Mouse (Mus musculus): ENCODE results near the gene Zfp131. TPM values are rescaled to one million over a fixed set of nuclear protein-coding genes. Genes with fewer than 3 reads are reported as not detected.
A peak's percentile ranks its signal among the peaks of the same experiment; 100 is the strongest.

The Zfp131 gene
- polyA plus RNA-seq, 1 experiment from 2014 or later, result 20.8 TPM

- no peak overlapping the region for H3K9ac ChIP-seq
- no peak overlapping the region for H3K27ac ChIP-seq (replicated peaks)
- H3K36me3 ChIP-seq, result peaks cover 12% of the 10 kb centered on the region
- no peaks in the 10 kb centered on the region for H3K9me3 ChIP-seq
- 56% methylated on average over 5 of the region's 5 CpGs for WGBS
- no peak for ATAC-seq (ENCODE audit: extremely low read depth, insufficient number of reproducible peaks, low FRiP score, low TSS enrichment)
- H3K4me3 ChIP-seq, result no peak overlapping the region
- no peak overlapping the region for H3K4me2 ChIP-seq
- no peaks in the 10 kb centered on the region for H3K27me3 ChIP-seq (replicated peaks)
- H3K4me1 ChIP-seq, result peaks cover 19% of the 10 kb centered on the region
Observed at GRCm38 (mm10) chr13:119792791-119793404, 2.2 kb upstream of the Zfp131 start.

GRCm38 (mm10) chr13:119791580-119792135 is 969 bp upstream of the Zfp131 start:
- Histone ChIP-seq H3K27ac (replicated peaks) (peak overlapping the region; percentile 98), H3K4me3 (peak overlapping the region; percentile 89), H3K4me1 (peaks cover 19% of the 10 kb centered on the region), H3K4me2 (peak overlapping the region; percentile 91), H3K9me3 (no peaks in the 10 kb centered on the region), H3K27me3 (replicated peaks) (no peaks in the 10 kb centered on the region), H3K36me3 (peaks cover 24% of the 10 kb centered on the region), H3K9ac (peak overlapping the region; percentile 97)
- ATAC-seq (ENCODE audit: extremely low read depth, insufficient number of reproducible peaks, low FRiP score, low TSS enrichment), result no peak
- 2% methylated on average over 18 of the region's 18 CpGs for WGBS

- WGBS, result 1% methylated on average over 44 of the region's 66 CpGs
- Histone ChIP-seq H3K27ac (replicated peaks) (peak overlapping the region; percentile 98), H3K4me3 (peak overlapping the region; percentile 89), H3K4me2 (peak overlapping the region; percentile 76), H3K9me3 (no peaks in the 10 kb centered on the region), H3K9ac (peak overlapping the region; percentile 97), H3K27me3 (replicated peaks) (no peaks in the 10 kb centered on the region), H3K4me1 (peaks cover 19% of the 10 kb centered on the region), H3K36me3 (peaks cover 38% of the 10 kb centered on the region)
- ATAC-seq (ENCODE audit: extremely low read depth, insufficient number of reproducible peaks, low FRiP score, low TSS enrichment), result peak; percentile 65
Observed at GRCm38 (mm10) chr13:119789851-119790717, 605 bp downstream of the Zfp131 start.

GRCm38 (mm10) chr13:119783581-119783980 is 7.1 kb downstream of the Zfp131 start:
- 79% methylated on average over 4 of the region's 4 CpGs for WGBS
- Histone ChIP-seq H3K4me2 (no peak overlapping the region), H3K27ac (replicated peaks) (no peak overlapping the region), H3K9me3 (no peaks in the 10 kb centered on the region), H3K4me3 (no peak overlapping the region), H3K4me1 (peaks cover 1% of the 10 kb centered on the region), H3K36me3 (peaks cover 93% of the 10 kb centered on the region), H3K27me3 (replicated peaks) (no peaks in the 10 kb centered on the region), H3K9ac (no peak overlapping the region)
- ATAC-seq (ENCODE audit: extremely low read depth, insufficient number of reproducible peaks, low FRiP score, low TSS enrichment), result no peak

GRCm38 (mm10) chr13:119768541-119768940 is 22.1 kb downstream of the Zfp131 start:
- Histone ChIP-seq H3K9me3 (no peaks in the 10 kb centered on the region), H3K4me1 (no peaks in the 10 kb centered on the region), H3K27ac (replicated peaks) (no peak overlapping the region; the same call in 1 of the 2 replicates), H3K4me3 (no peak overlapping the region), H3K4me2 (no peak overlapping the region), H3K27me3 (replicated peaks) (no peaks in the 10 kb centered on the region), H3K36me3 (peaks cover 92% of the 10 kb centered on the region), H3K9ac (no peak overlapping the region)
- no peak for ATAC-seq (ENCODE audit: extremely low read depth, insufficient number of reproducible peaks, low FRiP score, low TSS enrichment)
- WGBS, result 73% methylated on average over 6 of the region's 6 CpGs

DNA sequence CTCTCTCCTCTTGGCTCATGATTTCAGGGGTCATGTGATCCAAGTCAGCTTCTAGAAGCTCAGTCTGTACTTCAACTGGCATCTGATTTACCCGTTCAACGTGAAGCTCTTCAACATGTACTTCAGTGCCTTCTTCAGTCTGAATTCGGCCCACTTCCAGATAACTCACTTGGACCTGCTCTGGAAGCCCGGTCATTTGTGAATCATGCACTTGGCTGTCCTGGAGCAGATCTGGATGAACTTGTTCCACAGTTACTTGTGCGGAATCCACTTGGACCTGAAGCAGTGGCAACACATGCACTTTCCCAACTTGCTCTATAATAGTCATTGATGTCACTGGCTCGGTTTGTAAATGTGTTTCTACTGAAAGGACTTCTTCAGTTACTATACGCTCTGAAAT is 24.2 kb downstream of the Zfp131 start:
- H3K36me3 ChIP-seq, result peaks cover 88% of the 10 kb centered on the region
- ATAC-seq (ENCODE audit: extremely low read depth, insufficient number of reproducible peaks, low FRiP score, low TSS enrichment), result no peak
- 89% methylated on average over 7 of the region's 7 CpGs for WGBS

GRCm38 (mm10) chr13:119756831-119757230 is 33.9 kb downstream of the Zfp131 start:
- Histone ChIP-seq H3K27me3 (replicated peaks) (no peaks in the 10 kb centered on the region), H3K9ac (no peak overlapping the region), H3K4me2 (peak overlapping the region; percentile 98), H3K36me3 (peaks cover 20% of the 10 kb centered on the region), H3K4me3 (peak overlapping the region; percentile 70; the same call in 1 of the 2 replicates), H3K9me3 (no peaks in the 10 kb centered on the region), H3K27ac (replicated peaks) (no peak overlapping the region), H3K4me1 (peaks cover 15% of the 10 kb centered on the region)
- no peak for ATAC-seq (ENCODE audit: extremely low read depth, insufficient number of reproducible peaks, low FRiP score, low TSS enrichment)
- 25% methylated on average over 5 of the region's 5 CpGs for WGBS

More for the DNA sequence above, 24.2 kb downstream of the Zfp131 start:
- Histone ChIP-seq H3K27me3 (replicated peaks) (no peaks in the 10 kb centered on the region), H3K27ac (replicated peaks) (no peak overlapping the region), H3K4me2 (no peak overlapping the region), H3K9me3 (no peaks in the 10 kb centered on the region), H3K9ac (no peak overlapping the region), H3K4me3 (no peak overlapping the region), H3K4me1 (no peaks in the 10 kb centered on the region)

DNA sequence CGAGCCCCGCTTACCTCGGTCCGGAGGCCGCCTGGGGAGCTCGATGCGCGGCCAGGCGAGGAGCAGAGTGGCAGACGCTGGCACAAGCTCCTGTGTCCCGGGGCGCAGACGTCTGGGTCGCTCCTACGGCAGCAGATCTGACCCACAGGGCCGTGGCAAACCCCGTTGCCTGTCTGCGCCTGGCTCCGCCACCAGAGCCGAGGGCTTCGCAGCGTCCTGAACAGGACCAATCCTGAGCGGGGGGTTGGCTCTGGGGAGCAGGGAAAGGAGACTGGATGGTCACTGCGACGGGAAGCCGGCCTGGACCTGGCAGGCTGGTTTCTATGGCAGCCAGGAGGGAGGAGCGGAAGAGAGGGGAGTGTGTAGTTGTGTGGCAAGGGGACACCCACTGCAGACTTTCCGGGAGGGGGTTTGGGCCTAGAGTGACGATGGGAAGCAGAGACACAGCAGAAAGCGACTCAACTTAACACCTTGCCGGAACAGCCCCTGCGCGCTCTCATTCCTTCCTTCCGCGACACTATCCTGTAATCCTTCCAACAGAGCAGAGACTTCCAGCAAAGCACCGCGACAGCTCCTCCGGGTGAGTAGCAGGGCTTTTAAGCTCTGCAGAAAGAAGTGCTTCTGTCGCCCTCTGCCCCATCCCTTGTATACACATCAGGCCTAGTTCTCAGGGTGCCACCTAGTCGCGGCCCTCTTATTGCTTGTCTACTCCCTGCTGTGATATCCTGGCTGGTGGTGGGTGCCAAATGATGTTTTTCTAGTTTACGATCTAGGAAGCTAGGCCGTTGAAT is 34.8 kb downstream of the Zfp131 start, which contains the start of gene Nim1k:
TSS of gene Nim1k (minus strand) at position 202 of the 791 bp plus-strand sequence.
- Histone ChIP-seq H3K27me3 (replicated peaks) (no peaks in the 10 kb centered on the region), H3K9me3 (no peaks in the 10 kb centered on the region), H3K9ac (peak within 1 kb of the TSS; percentile 84), H3K27ac (replicated peaks) (peak within 1 kb of the TSS; percentile 76), H3K4me1 (peaks cover 15% of the 10 kb centered on the region), H3K4me3 (peak within 1 kb of the TSS; percentile 70), H3K4me2 (peak within 1 kb of the TSS; percentile 98), H3K36me3 (peaks cover 10% of the 10 kb centered on the region)
- 1% methylated on average over 43 of the region's 43 CpGs for WGBS
- peak; percentile 84 for ATAC-seq (ENCODE audit: extremely low read depth, insufficient number of reproducible peaks, low FRiP score, low TSS enrichment)

DNA sequence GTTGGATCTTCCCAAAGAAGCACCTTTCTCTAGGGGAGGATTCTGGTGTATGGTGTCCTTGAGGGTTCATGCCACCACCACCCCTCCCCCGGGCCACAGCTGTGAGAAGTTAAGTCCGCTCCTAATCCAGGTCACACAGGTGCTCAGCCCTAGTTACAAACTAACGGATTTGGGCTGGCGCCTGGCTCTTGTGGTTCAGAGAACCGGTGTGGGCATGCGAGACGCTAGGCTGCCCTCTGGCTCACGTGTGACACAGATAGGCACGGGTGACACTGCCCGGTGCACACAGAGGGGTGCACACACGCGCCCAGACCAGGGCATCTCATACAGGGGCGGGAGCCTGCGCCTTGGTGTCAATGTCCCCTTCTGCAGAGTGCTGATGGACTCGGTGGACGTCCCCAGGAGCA is 35.5 kb downstream of the Zfp131 start:
- peak overlapping the region; percentile 84 for H3K9ac ChIP-seq
- peaks cover 15% of the 10 kb centered on the region for H3K4me1 ChIP-seq
- H3K4me3 ChIP-seq, result peak overlapping the region; percentile 70
- H3K36me3 ChIP-seq, result 0 out of 2 replicates have a peak, but pooled peaks cover 6% of the 10 kb centered on the region
- H3K27ac ChIP-seq (replicated peaks), result peak overlapping the region; percentile 76
- 2% methylated on average over 16 of the region's 16 CpGs for WGBS
- H3K4me2 ChIP-seq, result peak overlapping the region; percentile 98
- ATAC-seq (ENCODE audit: extremely low read depth, insufficient number of reproducible peaks, low FRiP score, low TSS enrichment), result no peak
- H3K9me3 ChIP-seq, result no peaks in the 10 kb centered on the region
- H3K27me3 ChIP-seq (replicated peaks), result no peaks in the 10 kb centered on the region

- Histone ChIP-seq H3K27me3 (replicated peaks) (no peaks in the 10 kb centered on the region), H3K9ac (peak overlapping the region; percentile 84; the same call in 1 of the 2 replicates), H3K9me3 (no peaks in the 10 kb centered on the region), H3K36me3 (0 out of 2 replicates have a peak, but pooled peaks cover 5% of the 10 kb centered on the region), H3K4me1 (peaks cover 15% of the 10 kb centered on the region), H3K4me2 (peak overlapping the region; percentile 98), H3K27ac (replicated peaks) (no peak overlapping the region), H3K4me3 (peak overlapping the region; percentile 70)
- WGBS, result 32% methylated on average over 3 of the region's 3 CpGs
- ATAC-seq (ENCODE audit: extremely low read depth, insufficient number of reproducible peaks, low FRiP score, low TSS enrichment), result no peak
Observed at GRCm38 (mm10) chr13:119754635-119755020, 36.1 kb downstream of the Zfp131 start.

Data from heart, embryonic 13.5 days (tissue).